Mouse (Mus musculus): ENCODE data around the gene Prkaa1.
"Not testable (repeated sequence)": the region's sequence is repeated elsewhere in the genome, so short reads cannot be mapped to it uniquely, and the experiment has no call there.

Gene Prkaa1

DNA sequence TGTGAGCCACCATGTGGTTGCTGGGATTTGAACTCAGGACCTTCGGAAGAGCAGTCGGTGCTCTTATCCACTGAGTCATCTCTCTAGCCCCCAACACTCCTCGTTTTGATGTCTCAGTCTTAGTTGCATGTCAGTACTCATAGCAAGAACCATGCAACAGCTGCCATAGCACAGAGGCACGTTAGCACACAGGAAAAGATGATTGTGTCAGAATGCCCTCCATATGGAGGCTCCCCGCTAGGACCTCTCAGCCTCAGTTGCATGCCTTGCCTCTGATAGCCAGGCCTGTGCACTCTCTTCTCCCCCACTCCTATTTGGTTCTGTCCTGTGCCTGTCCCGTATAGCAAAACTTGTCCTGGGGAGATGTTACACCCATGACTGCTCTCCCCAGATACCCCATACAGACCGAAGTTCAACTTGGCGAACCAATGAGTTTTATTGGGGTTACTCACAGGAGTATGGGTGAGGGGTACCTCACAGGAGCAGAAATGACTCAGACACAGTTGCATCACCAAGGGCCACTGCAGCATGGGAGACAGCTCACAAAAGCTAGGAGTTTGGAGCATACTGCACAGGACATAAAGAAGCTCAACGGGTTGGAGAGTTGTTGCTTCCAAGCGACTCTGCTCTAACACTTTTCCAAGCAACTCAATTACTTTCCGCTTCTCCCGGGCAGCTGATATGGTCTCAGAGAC, 14.4 kb upstream of the Prkaa1 start:
- DNase-seq (ENCODE audit: low read depth, low spot score): no peak

DNA sequence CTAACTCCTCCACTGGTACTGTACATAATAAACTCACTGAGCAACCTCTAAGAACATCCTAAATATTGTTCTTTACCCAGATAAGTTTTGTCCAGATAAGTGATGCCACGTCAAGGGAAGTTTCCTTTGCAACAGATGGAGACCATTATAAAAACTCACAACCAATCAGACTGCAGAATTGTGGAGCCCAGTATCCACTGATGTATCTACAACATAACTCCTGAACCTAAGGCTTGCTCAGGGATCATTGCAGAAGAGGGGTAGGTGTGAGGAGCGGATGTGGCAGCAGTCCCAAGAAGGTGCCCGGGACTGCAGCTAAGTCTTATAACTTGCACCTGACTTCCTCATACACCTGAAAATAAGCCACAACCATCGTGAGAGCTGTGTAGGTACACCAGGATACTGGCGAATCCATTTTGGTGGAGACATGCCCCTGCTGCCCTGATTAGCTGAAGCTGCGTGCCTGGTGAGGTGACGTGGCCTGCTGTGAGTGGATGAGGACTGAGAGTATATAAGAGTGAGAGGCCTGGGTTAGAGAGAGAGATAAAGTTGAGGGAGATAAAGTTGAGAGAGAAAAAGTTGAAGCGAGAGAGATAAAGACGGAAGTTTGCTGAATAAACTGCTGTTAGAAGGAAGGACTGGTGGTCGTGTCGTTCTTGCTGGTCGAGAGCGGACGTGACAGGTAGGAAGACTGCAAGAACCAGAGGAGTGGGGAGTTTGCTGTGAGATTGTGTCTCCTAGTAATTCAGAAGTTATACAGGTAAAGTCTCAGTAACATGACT, 12.6 kb upstream of the Prkaa1 start:
- not testable (repeated sequence) for DNase-seq (ENCODE audit: low read depth, low spot score)

- no peak for DNase-seq (ENCODE audit: low read depth, low spot score)
These were observed 10.4 kb upstream of the Prkaa1 start for GRCm38 (mm10) chr15:5133301-5133700.

DNA sequence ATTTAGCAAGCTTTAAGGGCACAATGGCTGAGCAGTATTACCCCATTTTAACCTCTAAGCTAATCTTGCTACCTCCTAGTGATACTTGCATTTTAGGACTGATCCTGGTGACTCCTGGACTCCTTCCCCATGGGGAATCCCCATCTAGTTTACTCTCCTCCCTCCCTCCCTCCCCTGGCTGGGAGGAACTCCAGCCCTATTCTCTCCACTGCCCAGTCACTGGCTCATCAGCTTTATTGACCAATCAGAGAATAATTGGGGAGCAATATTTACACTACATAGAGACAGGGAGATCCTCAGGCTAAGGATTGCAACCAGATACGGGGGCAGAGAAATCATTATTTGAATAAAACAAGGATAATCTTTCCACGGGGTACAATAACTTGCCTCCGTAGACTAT, 9.5 kb upstream of the Prkaa1 start:
- DNase-seq (ENCODE audit: low read depth, low spot score): no peak

GRCm38 (mm10) chr15:5134945-5135483, 8.6 kb upstream of the Prkaa1 start:
- DNase-seq (ENCODE audit: low read depth, low spot score): no peak

- no peak for DNase-seq (ENCODE audit: low read depth, low spot score)
These were observed 5.4 kb upstream of the Prkaa1 start for GRCm38 (mm10) chr15:5138021-5138856.

GRCm38 (mm10) chr15:5139366-5139765, 4.3 kb upstream of the Prkaa1 start:
- no peak for DNase-seq (ENCODE audit: low read depth, low spot score)

DNA sequence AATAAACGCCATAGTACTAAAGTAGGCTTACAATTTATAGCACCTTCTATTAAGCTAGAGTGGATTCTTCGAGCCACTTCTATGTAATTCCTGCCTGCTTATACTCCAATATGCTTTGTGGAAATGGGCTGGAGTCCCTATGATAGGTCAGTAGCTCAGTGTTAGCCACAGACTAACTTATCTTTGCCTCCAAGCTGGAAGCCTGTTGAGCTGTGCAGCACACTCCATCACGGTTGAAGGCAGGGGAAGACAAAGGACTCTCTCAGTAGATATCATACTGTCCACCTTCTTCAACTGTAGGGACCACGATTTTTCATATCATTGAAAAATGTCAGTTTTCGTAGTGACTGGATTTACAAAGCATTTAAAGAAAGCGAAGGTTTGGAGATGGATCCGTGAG, 3.8 kb upstream of the Prkaa1 start:
- no peak for DNase-seq (ENCODE audit: low read depth, low spot score)

DNA sequence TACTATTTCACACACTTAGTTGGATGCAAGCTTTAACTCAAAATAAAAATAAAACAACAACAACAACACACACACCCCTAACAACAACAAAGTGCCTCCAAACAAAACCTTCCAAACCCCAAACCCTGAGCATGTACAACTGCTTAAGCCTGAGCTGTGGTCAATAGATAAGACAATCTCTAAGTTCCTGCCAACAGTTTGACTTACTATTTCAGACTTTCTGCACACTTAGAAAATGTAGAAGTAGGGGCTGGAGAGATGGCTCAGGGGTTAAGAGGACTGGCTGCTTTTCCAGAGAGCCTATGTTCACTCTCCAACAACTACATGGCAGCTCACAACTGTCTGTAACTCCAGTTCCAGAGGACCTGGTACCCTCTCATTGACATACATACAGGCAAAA, 3.3 kb upstream of the Prkaa1 start:
- no peak for DNase-seq (ENCODE audit: low read depth, low spot score)

DNA sequence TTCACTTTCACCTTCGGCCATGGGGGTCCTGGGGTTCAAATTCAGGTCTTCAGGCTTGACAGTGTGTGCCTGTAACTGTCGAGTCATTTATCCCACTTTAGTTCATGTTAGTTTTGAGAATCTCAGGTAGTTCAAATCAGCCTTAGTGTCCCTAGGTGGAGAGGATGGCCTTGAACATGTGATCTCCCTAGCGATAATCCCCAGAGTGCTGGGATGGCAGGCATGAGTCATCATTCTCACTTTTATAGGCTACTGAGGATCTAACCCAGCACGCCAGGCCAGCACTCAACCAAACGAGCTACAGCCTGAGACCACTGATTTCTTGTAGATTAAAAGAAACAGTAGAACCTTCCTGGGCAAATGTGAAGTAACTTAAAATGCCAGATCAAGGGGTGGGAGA, 1.6 kb upstream of the Prkaa1 start:
- DNase-seq (ENCODE audit: low read depth, low spot score): no peak

GRCm38 (mm10) chr15:5142714-5143113, 947 bp upstream of the Prkaa1 start:
- DNase-seq (ENCODE audit: low read depth, low spot score): no peak

DNA sequence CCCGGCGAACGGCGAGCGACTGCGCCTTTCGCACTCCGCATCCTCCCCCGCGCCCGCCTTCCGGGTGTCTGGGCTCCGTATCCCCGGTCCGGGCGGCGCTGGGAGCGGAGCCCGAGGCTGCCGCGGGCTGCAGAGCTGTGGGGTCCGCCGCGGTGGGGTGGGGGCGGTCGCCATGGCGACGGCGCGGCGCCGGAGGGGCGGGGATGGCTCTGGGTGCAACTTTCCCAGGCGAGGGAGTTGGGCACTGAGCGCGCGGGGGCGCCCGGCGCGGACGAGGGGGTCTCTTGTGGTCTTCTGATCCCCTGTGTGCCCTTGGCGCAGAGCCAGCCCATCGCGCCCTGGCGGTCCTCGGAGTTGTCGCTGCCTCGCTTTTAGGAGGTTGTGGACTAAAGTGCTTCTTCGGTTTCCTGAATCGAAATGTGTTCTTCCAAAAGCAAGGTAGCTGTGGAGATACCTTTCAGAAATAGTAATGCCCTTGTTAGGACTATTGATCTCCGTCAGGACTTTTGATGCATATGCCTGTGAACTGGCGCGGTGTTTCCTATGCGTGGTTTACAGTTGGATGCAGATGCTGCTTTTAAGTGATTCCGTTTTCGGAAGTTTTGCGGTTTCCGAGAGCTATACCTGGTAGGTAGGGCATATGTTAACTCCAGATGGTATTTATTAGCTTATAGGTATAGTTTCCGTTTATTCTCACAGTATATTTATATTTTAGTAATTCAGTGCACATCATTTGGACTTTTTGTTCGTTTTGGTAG, 539 bp downstream of the Prkaa1 start:
- no peak for DNase-seq (ENCODE audit: low read depth, low spot score)

DNA sequence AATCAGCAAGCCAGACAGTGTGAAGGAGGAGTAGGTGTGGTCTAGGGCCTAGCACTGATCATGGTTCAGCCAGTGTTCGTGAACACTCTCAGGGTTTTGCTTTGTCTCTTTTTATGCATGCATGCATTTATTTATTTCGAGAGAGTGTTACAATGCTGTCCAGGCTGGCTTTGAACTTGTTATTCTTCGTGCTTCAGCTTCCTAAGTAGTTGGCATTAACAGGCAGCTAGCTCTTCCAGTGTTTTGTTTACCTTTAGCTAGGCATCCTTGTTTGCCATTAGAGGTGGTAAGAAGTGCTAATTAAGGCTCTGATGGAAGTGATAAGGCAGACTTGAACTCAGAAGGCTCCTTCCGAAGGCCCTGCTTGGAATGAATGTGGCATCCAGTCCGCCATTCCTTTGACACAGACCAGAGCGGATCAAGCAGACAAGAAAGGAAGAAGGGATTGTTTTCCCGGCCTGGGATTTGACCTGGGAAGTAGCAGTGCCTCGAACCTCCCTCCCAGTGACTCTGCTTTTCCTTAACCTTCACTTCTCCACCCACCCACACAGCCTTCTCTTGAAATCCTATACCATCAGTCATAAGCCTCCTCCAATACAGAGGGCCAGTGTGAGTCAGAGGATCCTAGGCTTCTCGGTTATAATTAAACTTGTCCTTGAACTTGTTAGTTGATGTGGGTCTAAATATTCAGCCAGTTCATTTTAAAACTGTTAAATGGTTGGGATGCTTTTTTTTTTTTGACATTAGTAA, 1.7 kb downstream of the Prkaa1 start:
- no peak for DNase-seq (ENCODE audit: low read depth, low spot score)

DNA sequence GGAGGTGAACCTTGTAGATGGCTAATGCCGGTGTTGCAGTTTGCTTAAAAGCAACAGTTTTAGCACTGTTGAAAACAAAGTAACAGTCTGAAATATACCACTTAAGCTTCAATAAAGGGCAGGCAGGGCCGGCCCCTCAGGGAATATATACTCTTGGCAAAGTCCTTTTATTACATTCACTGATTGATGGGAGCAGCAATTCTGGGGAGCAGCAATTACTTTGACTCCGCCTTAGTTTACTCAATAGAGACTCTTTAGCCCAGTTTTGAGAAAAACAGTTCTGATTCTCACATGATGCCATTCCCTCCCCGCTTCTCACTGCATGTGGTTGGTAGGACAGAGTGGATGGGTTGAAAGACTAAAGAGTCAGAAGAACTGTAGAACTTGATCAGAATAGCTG, 5.5 kb downstream of the Prkaa1 start:
- no peak for DNase-seq (ENCODE audit: low read depth, low spot score)

- DNase-seq (ENCODE audit: low read depth, low spot score): no peak
These were observed 8.5 kb downstream of the Prkaa1 start for GRCm38 (mm10) chr15:5152171-5152570.

GRCm38 (mm10) chr15:5154621-5155020, 11.0 kb downstream of the Prkaa1 start:
- no peak for DNase-seq (ENCODE audit: low read depth, low spot score)

DNA sequence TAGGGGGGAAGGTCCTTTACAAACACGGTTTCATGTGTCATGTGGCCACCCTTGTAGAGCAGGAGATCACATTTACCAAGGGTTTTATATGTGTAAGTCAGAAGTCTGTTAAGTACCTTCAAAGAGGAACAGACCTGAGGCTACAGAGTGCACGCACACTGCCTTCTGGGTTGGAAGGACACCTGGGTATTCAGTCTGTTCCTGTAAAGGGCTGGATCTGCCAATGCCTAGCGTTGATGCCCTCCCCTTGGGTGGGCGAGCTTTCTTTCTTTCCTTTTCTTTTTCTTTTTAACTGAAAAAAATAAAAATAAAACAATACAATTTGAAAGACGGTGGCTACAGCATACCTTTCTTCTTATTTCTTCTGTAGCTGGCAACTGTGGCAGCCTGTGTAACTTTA, 11.4 kb downstream of the Prkaa1 start:
- DNase-seq (ENCODE audit: low read depth, low spot score): no peak

GRCm38 (mm10) chr15:5156355-5156754, 12.7 kb downstream of the Prkaa1 start:
- DNase-seq (ENCODE audit: low read depth, low spot score): no peak

DNA sequence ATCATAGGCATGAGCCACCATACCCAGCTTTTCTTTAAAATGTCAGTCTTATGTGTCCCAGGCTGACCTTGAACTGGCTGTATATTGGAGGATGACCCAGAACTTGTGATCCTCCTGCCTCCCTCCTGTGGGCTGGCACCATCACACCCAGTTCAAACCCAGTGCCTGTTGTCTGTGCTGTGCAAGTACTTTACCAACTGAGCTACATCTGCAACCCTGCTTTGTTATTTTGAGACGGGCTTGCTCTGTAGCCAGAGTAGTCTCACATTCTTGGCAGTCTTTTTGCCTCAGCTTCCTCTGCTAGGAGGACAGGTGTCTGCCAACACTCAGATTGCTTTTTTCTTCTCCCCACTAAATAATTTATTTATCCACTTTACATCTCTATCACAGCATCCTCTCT, 13.7 kb downstream of the Prkaa1 start:
- DNase-seq (ENCODE audit: low read depth, low spot score): no peak

GRCm38 (mm10) chr15:5158827-5159226, 15.2 kb downstream of the Prkaa1 start:
- DNase-seq (ENCODE audit: low read depth, low spot score): no peak

Measured in retina, postnatal 7 days (tissue).